Mouse (Mus musculus) fat pad, adult 2 months (tissue): ENCODE results near the gene Gucd1.
"Not testable (repeated sequence)": the region's sequence is repeated elsewhere in the genome, so short reads cannot be mapped to it uniquely, and the experiment has no call there.

Experiments used
- DNase-seq: peaks from one replicate; pipeline ENCODE4 v3.0.0-alpha.2; 2011; ENCODE audit warnings: low read depth, low spot score; ENCODE audit errors: extremely low read depth

Gucd1 gene

DNA sequence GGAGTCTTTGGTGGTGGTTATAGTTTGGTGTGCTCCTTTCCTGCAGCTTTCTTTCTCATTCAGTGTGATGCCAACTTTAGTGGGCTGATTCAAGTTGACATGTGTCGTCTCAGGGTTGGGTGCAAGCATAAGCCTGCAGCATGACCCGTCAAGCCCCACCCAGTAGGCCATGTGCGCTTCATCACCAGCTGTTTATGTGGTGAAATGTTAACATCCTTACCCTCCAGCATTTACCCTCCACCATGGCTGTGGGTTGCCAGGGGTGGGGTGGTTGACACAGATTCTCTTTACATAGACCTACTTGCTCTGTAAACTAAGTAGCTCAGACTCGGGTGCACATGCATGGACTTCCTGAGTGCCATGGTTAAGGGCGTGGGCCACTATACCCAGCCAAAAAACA, 18.4 kb upstream of the Gucd1 start:
- no peak for DNase-seq

DNA sequence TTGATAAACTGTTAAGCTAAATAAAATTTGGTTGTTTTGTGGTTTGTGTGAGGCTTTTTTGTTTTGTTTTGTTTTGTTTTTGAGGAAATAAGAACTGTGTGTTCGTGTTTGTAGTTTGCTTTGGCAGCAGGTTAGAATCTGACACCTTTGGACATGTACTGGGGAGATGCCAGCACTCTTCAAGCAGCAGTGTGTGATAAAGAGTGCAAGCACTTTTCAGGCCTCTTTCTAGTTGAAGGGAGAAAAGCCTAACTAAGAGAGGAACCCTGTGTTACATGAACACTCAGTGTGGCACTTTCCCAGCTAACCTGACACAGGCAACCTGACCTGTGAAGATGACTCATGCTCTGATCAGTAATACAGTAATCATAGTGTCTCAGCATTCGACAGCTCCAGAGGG, 17.7 kb upstream of the Gucd1 start:
- DNase-seq: no peak

DNA sequence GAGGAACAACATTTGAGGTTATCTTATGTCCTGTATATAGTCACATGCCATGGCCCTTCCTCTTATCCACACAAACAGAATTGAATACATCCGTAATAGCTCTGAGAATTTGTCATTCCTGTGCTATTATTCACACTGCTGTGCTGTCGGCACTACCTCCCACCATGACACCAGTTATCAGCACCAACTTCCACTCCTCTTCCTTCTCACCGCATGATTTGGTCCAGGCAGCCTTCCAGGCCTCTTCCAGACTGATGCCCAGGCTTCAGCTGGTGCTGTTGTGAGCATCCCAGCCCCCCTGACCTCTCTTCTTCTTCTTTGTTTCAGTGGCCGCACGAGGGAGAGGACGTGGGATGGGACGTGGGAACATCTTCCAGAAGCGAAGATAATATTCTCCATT, 17.2 kb upstream of the Gucd1 start:
- no peak for DNase-seq

DNA sequence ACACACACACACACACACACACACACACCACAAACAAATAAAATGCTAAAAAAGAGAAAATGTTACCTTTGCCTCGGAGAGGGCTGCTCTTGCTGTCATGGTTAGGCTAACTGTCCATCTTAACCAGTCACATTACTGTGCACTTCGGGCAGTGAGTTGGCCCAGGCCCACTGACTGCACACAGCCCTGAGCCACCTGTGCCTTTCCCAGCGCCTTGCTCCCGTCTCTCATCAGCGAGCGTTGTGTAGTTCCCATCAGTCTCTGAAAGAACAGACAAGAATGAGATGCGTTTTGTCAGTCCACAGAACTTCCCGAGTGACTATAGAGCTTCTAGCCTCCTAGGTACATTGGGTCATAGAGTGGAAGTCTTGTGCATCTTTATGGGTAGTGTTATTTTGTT, 16.4 kb upstream of the Gucd1 start:
- no peak for DNase-seq

DNA sequence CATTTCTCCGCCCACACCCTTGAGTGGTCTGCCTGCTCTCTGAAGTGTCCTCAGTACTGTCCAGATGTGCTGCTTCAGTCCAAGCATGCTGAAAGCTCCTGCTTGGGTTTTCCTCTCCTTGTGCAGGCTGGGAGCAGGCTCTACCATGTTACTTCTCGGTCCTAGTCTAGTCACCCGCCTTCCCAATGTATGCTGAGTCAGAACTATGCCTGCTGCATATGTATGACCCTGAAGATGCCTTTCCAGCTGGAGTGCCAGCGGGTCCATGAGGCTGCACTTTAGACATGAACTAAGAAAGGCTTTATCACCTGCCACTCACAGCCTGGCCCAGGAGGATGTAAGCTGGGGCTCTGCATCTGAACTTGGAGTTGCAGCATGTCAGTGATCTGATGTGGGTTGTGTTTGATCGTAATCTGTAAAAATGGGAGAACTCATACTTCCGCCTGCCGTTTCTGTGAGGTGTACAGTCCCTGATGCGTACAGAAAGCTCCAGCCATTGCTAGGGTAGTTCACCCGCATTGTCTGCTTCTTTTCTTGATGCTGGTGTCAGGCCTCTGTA, 13.8 kb upstream of the Gucd1 start:
- DNase-seq: no peak

DNA sequence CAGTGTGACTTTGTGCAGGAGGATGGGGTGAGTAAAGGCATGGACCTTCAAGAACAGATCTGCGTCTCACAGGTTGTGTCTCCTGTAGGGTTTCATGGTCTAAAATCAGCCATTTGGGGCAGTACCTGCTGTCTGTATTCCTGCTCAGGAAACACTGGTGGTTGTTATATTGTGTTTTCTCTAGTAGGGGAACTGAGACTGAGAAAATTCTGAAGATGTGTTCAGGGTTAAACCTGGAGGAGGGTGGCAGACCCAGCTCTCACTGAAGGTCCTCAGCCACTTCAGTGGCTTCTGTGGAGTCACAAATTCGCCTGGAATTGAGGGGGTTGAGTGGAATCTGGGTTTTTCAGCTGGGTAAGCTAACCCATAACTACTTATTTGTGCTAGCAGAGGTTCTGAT, 12.6 kb upstream of the Gucd1 start:
- DNase-seq: no peak

DNA sequence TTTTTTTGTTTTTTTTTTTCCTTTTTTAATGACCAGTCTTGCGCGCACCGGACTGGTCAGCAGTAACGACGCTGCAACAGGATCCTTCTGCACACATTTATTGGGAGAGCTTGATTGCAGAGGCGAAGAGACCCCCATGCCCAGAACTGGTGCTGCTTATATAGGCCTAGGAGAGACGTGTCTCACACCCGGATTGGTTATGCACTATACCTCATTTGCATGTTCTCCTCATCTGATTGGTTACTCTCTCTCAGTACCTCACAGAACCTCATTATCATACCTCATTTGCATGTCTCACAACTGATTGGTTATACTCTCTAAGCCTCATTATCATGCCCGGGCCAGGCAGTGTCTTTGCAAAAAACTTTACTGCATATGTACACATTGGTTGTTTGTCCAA, 7.7 kb upstream of the Gucd1 start:
- not testable (repeated sequence) for DNase-seq

DNA sequence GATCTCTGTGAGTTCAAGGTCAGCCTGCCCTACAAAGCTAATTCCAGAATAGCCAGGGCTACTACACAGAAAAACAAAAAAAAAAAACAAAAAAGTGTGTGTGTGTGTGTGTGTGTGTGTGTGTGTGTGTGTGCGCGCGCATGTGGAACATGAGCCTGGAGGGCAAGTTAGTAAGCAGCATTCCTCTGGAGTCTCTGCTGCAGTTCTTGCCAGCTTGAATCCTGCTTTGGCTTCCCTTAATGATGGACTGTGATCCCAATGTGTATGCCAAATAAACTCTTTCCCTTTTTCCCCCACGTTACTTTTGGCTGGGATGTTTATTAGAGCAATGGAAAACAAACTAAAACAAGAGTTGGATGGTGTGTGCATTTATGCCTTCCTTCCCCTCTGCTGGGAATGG, 3.9 kb upstream of the Gucd1 start:
- DNase-seq: no peak

DNA sequence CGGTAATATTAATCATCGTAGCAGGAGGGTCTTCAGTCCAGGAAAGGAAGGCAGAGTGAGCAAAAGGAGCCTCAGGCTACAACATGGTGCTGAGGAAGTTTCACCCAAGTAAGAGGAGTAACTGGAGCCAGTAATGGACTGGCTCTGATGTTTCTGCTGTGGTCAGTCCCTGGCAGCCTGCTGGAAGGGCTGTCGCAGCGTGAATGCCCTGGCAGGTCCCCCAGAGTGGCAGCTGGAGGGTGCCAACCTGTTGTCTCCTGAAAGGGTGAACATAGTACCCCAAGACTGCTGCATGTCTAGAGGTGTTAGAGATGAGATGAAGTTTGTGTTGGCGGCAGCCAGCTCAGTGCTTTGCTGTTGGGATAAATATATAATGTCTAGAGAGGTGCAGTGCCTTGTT, 2.8 kb upstream of the Gucd1 start:
- no peak for DNase-seq

DNA sequence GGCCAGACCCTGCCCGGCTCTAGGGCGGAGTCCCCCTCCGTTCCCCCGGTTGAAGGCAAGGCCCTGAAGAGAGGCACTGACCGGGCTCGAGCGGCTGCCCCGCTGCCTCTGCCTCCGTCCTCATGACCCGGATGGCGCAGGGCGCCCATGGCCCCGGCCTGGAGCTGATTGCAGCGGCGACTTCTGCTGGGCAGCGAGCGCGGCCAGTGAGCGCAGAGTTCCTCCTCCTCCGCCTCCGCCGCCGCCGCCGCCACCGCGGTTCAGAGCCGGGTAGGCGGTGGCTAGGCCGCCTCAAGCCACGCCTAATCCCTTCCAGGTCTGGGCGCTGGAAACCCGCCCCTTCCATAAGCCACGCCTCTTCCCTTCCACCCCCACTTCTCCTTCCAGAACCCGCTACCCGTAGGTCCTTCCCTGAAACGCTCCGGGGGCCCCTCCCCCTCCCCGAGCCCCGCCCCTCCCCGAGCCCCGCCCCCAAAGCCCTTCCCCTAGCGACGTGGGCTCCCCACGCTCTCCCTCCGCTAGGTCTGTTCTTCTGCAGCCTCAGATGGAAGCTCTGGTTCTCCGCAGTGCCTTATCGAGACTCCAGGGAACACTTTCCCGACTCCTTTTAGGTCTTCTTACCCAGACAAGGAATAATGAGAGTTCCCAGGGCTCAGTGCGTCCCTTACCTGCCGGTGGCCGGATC, 557 bp downstream of the Gucd1 start, which contains the start of gene Snrpd3:
Gene Snrpd3 (plus strand): TSS at position 479 of the 685 bp plus-strand sequence.
- DNase-seq: no peak

DNA sequence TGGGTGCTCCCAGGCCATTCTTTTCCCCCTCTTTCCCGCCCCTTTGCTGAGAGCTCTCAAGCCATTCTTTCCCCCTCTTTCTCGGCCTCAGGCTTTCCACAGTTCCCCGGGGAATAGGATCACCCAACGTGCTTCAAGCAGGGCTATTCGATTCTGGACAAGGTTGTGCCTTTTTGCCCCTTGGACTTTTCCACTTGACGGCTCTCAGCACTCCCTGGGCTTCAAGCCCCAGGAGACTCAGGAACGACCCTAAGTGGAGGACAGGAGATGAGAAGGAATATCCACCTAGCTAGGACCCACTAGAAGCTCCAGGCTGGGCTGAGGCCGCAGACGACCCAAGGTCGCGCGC, 1.1 kb downstream of the Gucd1 start:
- no peak for DNase-seq

DNA sequence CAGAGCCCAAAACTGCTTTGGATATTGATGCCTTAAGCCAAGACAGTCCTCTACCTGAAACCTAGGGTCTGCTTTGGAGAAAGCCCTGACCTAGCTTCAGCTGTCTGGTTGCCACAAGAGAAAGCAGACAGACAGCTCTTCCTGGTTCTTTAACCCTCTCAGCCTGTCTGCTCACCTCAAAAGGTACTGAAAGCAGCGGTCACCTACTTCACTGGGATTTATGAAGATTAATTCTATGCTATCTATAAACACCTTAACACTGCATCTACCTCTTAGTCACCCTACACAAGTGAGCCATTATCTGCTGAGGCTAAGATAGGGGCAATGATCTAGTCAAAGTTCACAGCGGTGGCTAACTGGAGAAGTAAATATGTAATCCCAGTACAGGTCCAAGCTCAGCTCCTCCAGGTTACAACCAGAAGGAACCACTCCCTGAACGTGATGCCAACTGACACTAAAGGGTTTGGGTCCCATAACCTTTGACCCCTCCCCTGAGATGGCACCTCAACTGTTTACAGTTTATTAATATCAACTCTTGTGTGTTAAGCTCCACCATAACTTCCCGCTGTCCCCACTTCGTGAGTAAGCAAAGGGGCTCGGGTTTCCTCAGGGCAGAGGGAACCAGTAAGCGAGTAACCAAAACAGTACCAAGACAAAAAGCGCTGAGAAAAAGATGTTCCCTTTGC, 1.6 kb downstream of the Gucd1 start:
- no peak for DNase-seq

DNA sequence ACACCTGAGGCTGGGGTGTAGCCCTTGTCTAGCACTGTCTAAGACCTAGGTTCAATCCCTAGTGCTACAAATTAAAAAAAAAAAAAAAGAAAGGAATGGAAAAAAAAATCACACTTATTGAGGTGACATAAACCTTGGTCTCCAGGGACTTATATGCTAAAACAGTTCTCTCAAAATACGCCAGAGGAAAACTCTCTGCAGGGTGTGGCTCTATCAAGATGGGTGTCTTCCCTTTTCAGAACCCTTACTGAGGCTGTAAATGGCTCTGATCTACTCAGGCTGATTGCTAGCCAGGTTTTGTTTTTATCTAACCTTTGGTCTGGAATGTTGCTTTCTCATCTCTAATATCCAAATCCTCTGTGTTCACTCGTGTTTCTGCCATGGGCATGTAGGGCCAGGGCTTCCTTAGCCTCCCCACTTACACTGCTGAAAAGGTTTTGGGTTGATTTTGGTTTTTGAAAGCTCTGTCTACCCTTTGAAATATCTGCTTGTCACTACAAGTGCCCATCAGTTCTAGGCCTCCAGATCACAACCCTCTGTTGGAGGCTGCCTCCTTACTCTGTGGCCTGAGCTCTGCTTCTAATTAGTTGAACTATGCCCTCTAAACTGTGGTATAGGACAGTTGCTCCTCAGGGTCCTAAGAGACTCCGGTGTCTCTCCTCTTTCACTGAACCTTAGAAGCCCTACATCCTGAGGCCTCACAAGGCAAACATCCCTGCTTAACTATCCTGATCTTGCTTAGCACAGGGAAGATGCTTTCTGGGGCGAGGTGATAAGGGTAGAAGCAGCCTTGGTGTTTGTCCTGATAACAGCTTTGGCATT, 2.3 kb downstream of the Gucd1 start:
- no peak for DNase-seq

DNA sequence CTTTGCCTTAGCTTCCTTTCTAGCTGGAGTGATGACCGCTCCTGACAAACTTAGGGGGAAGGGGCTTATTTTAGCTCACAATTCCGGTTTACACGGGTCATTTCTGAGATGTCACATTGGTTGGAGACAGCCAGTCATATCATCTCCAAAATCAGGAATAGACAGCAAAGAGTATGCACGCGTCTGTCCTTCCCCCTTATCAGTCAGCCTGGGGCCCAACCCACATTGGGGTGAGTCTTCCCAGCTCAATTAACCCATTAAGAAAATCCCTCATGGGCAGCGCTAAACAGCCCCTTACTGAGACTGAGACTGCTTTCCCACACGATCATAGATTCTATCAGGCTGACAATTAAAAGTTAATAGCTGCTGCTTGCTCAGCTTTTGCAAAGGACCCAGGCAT, 3.4 kb downstream of the Gucd1 start:
- DNase-seq: no peak

DNA sequence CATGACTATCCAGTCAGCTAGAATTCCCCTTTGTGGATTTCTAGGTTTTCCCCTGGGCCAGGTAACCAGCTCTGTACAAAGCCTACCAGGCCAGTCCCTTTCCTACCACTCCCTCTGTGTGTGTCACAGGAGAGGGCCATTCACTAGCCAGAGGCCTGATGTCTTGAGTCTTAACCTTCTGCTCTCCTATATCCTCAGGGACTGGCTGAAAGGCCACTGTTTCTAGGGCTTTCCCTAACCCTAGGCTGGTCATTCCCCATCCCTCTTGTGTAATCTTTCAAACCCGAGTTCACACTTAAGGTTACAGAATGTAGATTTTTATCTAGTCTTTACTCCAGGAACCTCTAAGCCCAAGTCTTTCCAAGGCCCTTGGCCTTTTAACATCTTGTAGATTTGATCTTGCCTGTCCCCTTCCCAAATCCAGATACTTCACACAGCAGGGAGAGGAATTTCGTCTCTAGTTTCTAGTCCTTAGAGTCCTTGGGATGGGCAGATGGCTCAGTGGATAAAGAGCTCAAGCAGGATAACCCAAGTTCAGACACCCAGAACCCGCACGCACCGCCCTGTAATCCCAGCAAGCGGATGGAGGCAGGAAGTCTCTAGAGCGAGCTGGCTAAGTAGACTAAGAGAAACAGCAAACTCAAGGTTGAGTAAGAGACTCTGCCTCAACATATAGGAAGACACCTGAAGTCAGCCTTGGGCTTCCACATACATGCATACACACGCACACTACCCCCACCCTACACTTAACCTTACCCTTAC, 4.3 kb downstream of the Gucd1 start:
- no peak for DNase-seq

DNA sequence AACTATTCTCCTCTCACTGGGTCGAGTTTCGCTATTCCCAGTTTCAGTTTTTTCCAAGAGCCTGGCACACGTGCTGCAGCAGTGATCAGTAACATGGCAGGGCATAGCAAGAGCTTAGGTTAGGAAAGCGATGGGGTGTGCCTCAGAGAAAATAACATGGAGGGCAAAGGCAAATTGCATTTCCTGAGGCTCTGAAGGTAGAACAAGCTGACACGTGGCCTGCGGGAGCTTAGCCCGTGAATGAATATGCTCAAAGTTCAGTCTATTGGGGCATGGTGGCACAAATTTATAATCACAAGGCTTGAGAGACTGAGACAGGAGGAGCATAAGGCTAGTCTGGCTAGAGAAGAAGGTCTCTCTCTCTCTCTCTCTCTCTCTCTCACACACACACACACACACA, 5.0 kb downstream of the Gucd1 start:
- no peak for DNase-seq

DNA sequence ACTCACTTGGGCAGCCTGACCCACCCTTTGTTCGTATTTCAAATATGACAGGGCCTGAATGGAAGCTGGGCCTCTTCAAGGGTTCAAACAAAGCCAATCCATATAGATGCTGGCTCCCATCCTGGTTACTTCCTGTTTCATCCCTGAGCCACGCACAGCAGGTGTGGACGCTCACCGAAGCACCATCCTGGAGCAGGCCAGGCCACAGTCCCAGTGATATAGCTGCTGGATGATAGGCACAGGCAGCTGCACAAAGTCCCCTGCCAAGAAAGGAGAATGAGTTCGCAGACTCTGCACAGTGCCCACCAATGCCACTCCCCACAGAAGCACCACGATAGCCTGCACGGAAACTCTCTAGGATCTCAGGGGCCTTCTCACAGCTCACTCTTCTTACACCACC, 5.9 kb downstream of the Gucd1 start:
- no peak for DNase-seq

DNA sequence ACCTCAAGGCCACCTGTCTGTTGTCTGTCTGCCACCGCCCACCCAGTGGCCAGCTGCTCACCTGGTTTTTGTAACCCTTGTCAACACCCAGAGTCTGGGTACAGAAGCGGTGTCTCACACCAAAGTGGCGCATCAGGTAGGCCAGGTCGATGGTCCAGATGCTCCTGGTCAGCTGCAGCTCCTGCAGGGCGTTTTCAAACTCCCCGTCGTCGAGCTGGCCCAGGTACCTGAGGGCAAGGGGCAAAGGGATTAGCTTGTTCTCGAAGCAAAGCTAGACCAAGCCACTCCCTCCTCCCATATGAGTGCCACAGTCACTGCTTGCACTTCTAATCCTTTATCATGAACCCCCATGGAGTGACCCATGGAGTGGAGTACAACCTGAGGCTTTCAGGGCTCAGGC, 6.7 kb downstream of the Gucd1 start:
- no peak for DNase-seq

DNA sequence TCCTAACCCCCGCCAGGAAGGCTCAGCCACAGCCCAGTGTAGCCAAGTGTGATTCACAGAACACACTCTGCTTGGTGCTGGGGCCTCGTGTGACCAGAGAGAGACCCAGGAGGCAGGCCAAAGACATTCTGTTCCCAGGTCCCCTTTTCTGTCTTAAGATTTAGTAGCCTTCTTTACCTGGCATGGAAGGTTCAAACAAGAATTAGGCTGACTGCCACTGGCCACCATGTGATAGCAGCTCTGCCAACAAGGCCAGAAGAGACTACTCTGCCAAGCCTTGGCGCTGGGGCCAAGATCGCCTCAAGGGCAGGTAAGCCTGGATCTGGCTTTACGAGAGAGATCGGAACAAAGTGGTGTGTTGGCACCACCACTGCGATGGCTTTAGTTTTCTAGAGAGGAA, 7.3 kb downstream of the Gucd1 start:
- DNase-seq: peak; percentile 64

DNA sequence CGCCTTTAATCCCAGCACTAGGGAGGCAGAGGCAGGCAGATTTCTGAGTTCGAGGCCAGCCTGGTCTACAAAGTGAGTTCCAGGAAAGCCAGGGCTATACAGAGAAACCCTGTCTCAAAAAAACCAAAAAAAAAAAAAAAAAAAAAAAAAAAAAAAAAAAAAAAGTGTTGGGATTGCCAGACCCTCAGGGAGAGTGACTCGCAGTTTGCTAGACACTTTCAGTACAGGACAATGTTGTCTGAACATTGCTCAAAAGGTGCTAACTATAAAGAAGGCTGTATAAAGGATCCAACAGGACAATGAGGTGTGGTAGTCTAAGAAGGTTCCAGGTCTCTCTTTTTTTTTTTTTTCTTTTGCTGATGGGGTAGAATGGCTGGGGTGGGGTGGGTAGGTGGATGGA, 11.8 kb downstream of the Gucd1 start:
- not testable (repeated sequence) for DNase-seq

DNA sequence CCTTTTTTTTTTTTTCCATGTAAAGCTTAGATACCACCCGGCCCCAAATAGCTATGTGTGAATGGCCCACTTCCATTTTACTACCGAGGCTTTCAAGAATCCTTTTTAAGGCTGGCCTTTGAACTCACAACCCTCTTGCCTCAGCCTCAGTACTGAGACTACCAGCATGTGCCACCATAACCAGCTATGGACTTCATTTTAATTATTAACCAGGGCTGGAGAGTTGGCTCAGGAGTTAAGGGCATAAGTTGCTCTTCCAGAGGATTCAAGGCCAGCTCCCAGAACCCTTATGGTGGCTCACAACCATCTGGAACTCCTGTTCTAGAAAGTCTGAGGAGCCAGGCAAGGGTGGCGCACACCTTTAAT, 12.7 kb downstream of the Gucd1 start:
- no peak for DNase-seq
